ENCODE assay signal across 10 mouse cellular contexts in the genomic region with DNA sequence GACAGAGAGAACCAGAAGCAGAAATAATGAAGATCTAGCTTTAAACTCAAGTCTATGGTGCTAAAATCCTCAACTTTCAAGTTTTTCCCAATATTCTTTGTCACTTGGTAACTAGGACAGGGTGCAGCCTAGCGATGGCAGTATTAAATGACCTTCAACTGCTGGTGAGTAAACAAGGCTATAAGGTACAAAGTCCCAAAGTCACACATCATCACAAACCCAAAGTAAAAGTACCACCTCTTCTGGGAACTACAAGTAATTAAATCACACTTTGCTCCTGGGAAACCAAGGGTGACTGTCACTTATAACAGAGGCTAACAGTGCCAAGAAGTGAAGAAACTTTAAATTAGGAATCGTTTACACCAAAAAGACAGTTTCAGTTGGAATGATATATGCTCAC. TPM values are rescaled to one million over a fixed set of nuclear protein-coding genes. Genes with fewer than 3 reads are reported as not detected.
DNase-seq lines count a peak whose midpoint lies in the region; ATAC-seq lines count a peak whose summit lies in the region.
"Had no signal": no experiment of that assay in that cellular context is flagged by ENCODE, and none has a peak within 500 bp of the region (broad histone marks: within the 10 kb centered on the region; RNA-seq: fewer than 3 reads in every experiment).

No protein-coding gene starts in this region.

- no peak for DNase-seq in heart, adult 8-10 months (ENCODE audit: low spot score)
- no peak for DNase-seq in embryonic facial prominence, embryonic 14.5 days (ENCODE audit: low spot score)
- no peak for DNase-seq in midbrain, embryonic 14.5 days
- no peak for DNase-seq in adrenal gland, postnatal 14 days
- no peak for DNase-seq in gastrocnemius, postnatal 4 days (ENCODE audit: low spot score in 2 of 2)
- DNase-seq: B cell, adult 2 months; layer of hippocampus, postnatal 36 days had no signal

- no peaks in the 10 kb centered on the region for H3K27me3 ChIP-seq in heart, embryonic 13.5 days (replicated peaks)
- no peaks in the 10 kb centered on the region for H3K27me3 ChIP-seq in embryonic facial prominence, embryonic 14.5 days (replicated peaks; ENCODE audit: control insufficient read depth, insufficient read depth, low read length)
- H3K27me3 ChIP-seq in kidney, embryonic 15.5 days = no peaks in the 10 kb centered on the region
- H3K27me3 ChIP-seq in midbrain, embryonic 14.5 days (ENCODE audit: control insufficient read depth, insufficient read depth, low read length) = no peaks in the 10 kb centered on the region

- no peak for ATAC-seq in heart, embryonic 13.5 days (ENCODE audit: extremely low read depth, insufficient number of reproducible peaks, low FRiP score, low TSS enrichment)
- ATAC-seq in embryonic facial prominence, embryonic 14.5 days (ENCODE audit: low read depth) = no peak
- ATAC-seq in kidney, embryonic 15.5 days (replicated peaks; ENCODE audit: low FRiP score) = no peak
- ATAC-seq in midbrain, embryonic 14.5 days (ENCODE audit: low FRiP score, low TSS enrichment) = no peak
- no peak for ATAC-seq in monocyte, adult 5-6 weeks (replicated peaks; ENCODE audit: insufficient number of reproducible peaks, low FRiP score, low TSS enrichment, poor library complexity, severe bottlenecking)

- H3K27ac ChIP-seq in heart, embryonic 13.5 days (replicated peaks) = no peak overlapping the region
- no peak overlapping the region for H3K27ac ChIP-seq in embryonic facial prominence, embryonic 14.5 days (replicated peaks; ENCODE audit: low read depth, low read length)
- 0 out of 2 replicates have a peak overlapping the region, but pooled peaks have one; percentile 0 for H3K27ac ChIP-seq in kidney, embryonic 15.5 days
- no peak overlapping the region for H3K27ac ChIP-seq in midbrain, embryonic 14.5 days (replicated peaks; ENCODE audit: low read depth, low read length)

- H3K4me3 ChIP-seq in heart, embryonic 13.5 days = peak overlapping the region; percentile 97
- H3K4me3 ChIP-seq in embryonic facial prominence, embryonic 14.5 days (ENCODE audit: low read depth, low read length) = peak overlapping the region; percentile 91
- H3K4me3 ChIP-seq in kidney, embryonic 15.5 days (replicated peaks) = peak overlapping the region; percentile 90
- peak overlapping the region; percentile 85; the same call in 1 of the 2 replicates for H3K4me3 ChIP-seq in midbrain, embryonic 14.5 days (replicated peaks; ENCODE audit: low read depth, low read length)

- 66% methylated on average over 2 of the region's 2 CpGs for WGBS in heart, embryonic 13.5 days
- WGBS in embryonic facial prominence, embryonic 14.5 days = 60% methylated on average over 2 of the region's 2 CpGs
- 8% methylated on average over 2 of the region's 2 CpGs for WGBS in kidney, embryonic 15.5 days
- 76% methylated on average over 2 of the region's 2 CpGs for WGBS in midbrain, embryonic 14.5 days

- peak overlapping the region; percentile 92 for H3K4me2 ChIP-seq in heart, embryonic 13.5 days
- H3K4me2 ChIP-seq in embryonic facial prominence, embryonic 14.5 days (ENCODE audit: low read depth, low read length) = peak overlapping the region; percentile 64
- peak overlapping the region; percentile 65 for H3K4me2 ChIP-seq in kidney, embryonic 15.5 days
- H3K4me2 ChIP-seq in midbrain, embryonic 14.5 days (ENCODE audit: low read length) = peak overlapping the region; percentile 82

- no peaks in the 10 kb centered on the region for H3K36me3 ChIP-seq in heart, embryonic 13.5 days
- H3K36me3 ChIP-seq in embryonic facial prominence, embryonic 14.5 days (ENCODE audit: control insufficient read depth, insufficient read depth, low read length) = no peaks in the 10 kb centered on the region
- no peaks in the 10 kb centered on the region for H3K36me3 ChIP-seq in kidney, embryonic 15.5 days
- no peaks in the 10 kb centered on the region for H3K36me3 ChIP-seq in midbrain, embryonic 14.5 days (ENCODE audit: control insufficient read depth, insufficient read depth, low read length)

- H3K4me1 ChIP-seq in heart, embryonic 13.5 days = peaks cover 39% of the 10 kb centered on the region
- H3K4me1 ChIP-seq in embryonic facial prominence, embryonic 14.5 days (ENCODE audit: control insufficient read depth, insufficient read depth, low read length) = peaks cover 13% of the 10 kb centered on the region
- peaks cover 36% of the 10 kb centered on the region for H3K4me1 ChIP-seq in kidney, embryonic 15.5 days
- peaks cover 18% of the 10 kb centered on the region for H3K4me1 ChIP-seq in midbrain, embryonic 14.5 days (ENCODE audit: control insufficient read depth, insufficient read depth, low read length)

- no peaks in the 10 kb centered on the region for H3K9me3 ChIP-seq in heart, embryonic 13.5 days
- no peaks in the 10 kb centered on the region for H3K9me3 ChIP-seq in embryonic facial prominence, embryonic 14.5 days (ENCODE audit: control insufficient read depth, low read length)
- no peaks in the 10 kb centered on the region for H3K9me3 ChIP-seq in kidney, embryonic 15.5 days (replicated peaks)
- H3K9me3 ChIP-seq in midbrain, embryonic 14.5 days (ENCODE audit: control insufficient read depth, low read length) = no peaks in the 10 kb centered on the region

- H3K9ac ChIP-seq in heart, embryonic 13.5 days = peak overlapping the region; percentile 38; the same call in 1 of the 2 replicates
- H3K9ac ChIP-seq in embryonic facial prominence, embryonic 14.5 days (ENCODE audit: low read depth, low read length) = no peak overlapping the region
- no peak overlapping the region for H3K9ac ChIP-seq in kidney, embryonic 15.5 days
- no peak overlapping the region for H3K9ac ChIP-seq in midbrain, embryonic 14.5 days (replicated peaks; ENCODE audit: low read length)

RNA-seq across cellular contexts. Expression of gene Lrp6, which starts 2.2 kb away (rescaled TPM):
- polyA plus RNA-seq in heart, embryonic 13.5 days (2015; fragmentation: Nextera tagmentation; extraction: Ambion mirVana) = 14.9 and 17.5 TPM in 2 replicates
- total RNA-seq in heart, adult 8-10 months (2022) = 10 to 100 TPM; 43.5 to 48.0 (median 46.9) TPM
- polyA plus RNA-seq in embryonic facial prominence, embryonic 14.5 days (2014; fragmentation: Nextera tagmentation; extraction: Ambion mirVana) = 38.7 and 39.8 TPM in 2 replicates
- polyA plus RNA-seq in kidney, embryonic 15.5 days (2015; fragmentation: Nextera tagmentation; extraction: Ambion mirVana) = 34.5 and 37.5 TPM in 2 replicates
- polyA plus RNA-seq in midbrain, embryonic 14.5 days (2014; fragmentation: Nextera tagmentation; extraction: Ambion mirVana) = 23.0 and 26.8 TPM in 2 replicates
- 32.0 to 57.1 TPM (median 39.6 TPM) in 3 replicates for total RNA-seq in monocyte, adult 5-6 weeks (2017)
- 81.5 and 89.2 TPM in 2 replicates for total RNA-seq in adrenal gland, postnatal 14 days (2021)
- 10 to 100 TPM; 68.0 to 68.1 TPM for total RNA-seq in gastrocnemius, postnatal 4 days (2021)
